Mouse (Mus musculus) cerebellum, adult 2 months (tissue): ENCODE data around the gene Filip1l.

ENCODE experiments used
- CTCF ChIP-seq: fragments of 200-500 bp; IDR thresholded peaks from 2 replicates; pipeline ENCODE4 v1.5.1; 2011; ENCODE audit warnings: low read depth, mild to moderate bottlenecking, control low read depth, low read length, moderate library complexity, borderline replicate concordance; ENCODE audit not compliant: insufficient read depth
- POLR2A ChIP-seq: fragments of 200-500 bp; IDR thresholded peaks from 2 replicates; pipeline ENCODE4 v1.6.1; 2011; ENCODE audit warnings: low read length, control low read depth, borderline replicate concordance; ENCODE audit not compliant: insufficient read depth

- TF ChIP-seq POLR2A (no peak), CTCF (no peak)
These were observed 199.8 kb downstream of the Filip1l start for GRCm38 (mm10) chr16:57552709-57553108.
